Mouse (Mus musculus): Measurements from ENCODE around the gene Adgrl3.

DNA sequence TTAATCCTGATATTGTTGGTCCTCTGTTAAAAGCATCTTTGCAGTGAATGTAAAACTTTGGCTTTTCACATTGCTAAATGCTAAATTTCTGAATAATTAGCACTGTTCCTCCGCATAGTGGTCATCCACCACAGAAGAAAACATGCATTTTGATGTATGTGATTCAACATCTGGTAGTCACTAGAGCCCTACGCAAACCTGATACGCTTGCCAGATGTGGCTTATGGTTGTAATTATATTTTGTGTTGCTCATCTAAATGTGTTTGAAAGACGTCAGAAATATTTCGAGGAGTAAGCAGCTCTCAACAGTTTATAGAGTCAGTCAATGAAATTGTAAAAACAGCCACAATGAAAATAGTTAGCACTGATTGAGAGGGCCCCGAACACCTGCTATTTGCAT, 204.5 kb downstream of the Adgrl3 start:
- TF ChIP-seq CTCF (conservative IDR thresholded peaks at IDR 0.05; ENCODE audit: insufficient read depth, insufficient read length, low read depth, low read length) (no peak), POLR2A (IDR thresholded peaks at IDR 0.05; ENCODE audit: low read depth, low read length) (no peak)
